Mouse (Mus musculus) right cerebral cortex, postnatal 14 days (tissue): ENCODE results near the gene Als2cr12.
"Not testable (repeated sequence)": the region's sequence is repeated elsewhere in the genome, so short reads cannot be mapped to it uniquely, and the experiment has no call there.

Experiments
- DNase-seq: peaks from one replicate; pipeline ENCODE4 v3.0.0; 2022

Gene Als2cr12

GRCm38 (mm10) chr1:58695810-58696209 lies at the start of gene Als2cr12:
Als2cr12 (minus strand) TSS chr1:58695989.
- DNase-seq: not testable (repeated sequence)

- no peak for DNase-seq
These were observed 48.9 kb upstream of the Als2cr12 start for GRCm38 (mm10) chr1:58744645-58745044.

- no peak for DNase-seq
These were observed 47.5 kb upstream of the Als2cr12 start for GRCm38 (mm10) chr1:58743252-58743651.

- DNase-seq: no peak
These were observed 46.8 kb upstream of the Als2cr12 start for GRCm38 (mm10) chr1:58742571-58743021.

GRCm38 (mm10) chr1:58739529-58739928 lies 43.7 kb upstream of the Als2cr12 start:
- peak; percentile 35 for DNase-seq

- peak; percentile 54 for DNase-seq
These were observed 41.2 kb upstream of the Als2cr12 start for GRCm38 (mm10) chr1:58736968-58737367.

GRCm38 (mm10) chr1:58735962-58736361 lies 40.2 kb upstream of the Als2cr12 start:
- DNase-seq: no peak

GRCm38 (mm10) chr1:58734043-58734920 lies 38.5 kb upstream of the Als2cr12 start:
- DNase-seq: no peak

- no peak for DNase-seq
These were observed 37.8 kb upstream of the Als2cr12 start for GRCm38 (mm10) chr1:58733636-58734035.

GRCm38 (mm10) chr1:58728590-58728868 lies 32.7 kb upstream of the Als2cr12 start:
- DNase-seq: no peak

GRCm38 (mm10) chr1:58727747-58728589 lies 32.2 kb upstream of the Als2cr12 start:
- no peak for DNase-seq

- DNase-seq: no peak
These were observed 31.4 kb upstream of the Als2cr12 start for GRCm38 (mm10) chr1:58727019-58727746.

- no peak for DNase-seq
These were observed 30.0 kb upstream of the Als2cr12 start for GRCm38 (mm10) chr1:58725767-58726166.

GRCm38 (mm10) chr1:58725095-58725494 lies 29.3 kb upstream of the Als2cr12 start:
- no peak for DNase-seq

GRCm38 (mm10) chr1:58724533-58724932 lies 28.7 kb upstream of the Als2cr12 start:
- no peak for DNase-seq

- DNase-seq: no peak
These were observed 28.1 kb upstream of the Als2cr12 start for GRCm38 (mm10) chr1:58723809-58724405.

- DNase-seq: no peak
These were observed 27.4 kb upstream of the Als2cr12 start for GRCm38 (mm10) chr1:58723062-58723808.

- DNase-seq: no peak
These were observed 26.5 kb upstream of the Als2cr12 start for GRCm38 (mm10) chr1:58722115-58722938.

GRCm38 (mm10) chr1:58720988-58721387 lies 25.2 kb upstream of the Als2cr12 start:
- DNase-seq: no peak

- DNase-seq: no peak
These were observed 24.3 kb upstream of the Als2cr12 start for GRCm38 (mm10) chr1:58720090-58720489.

- DNase-seq: no peak
These were observed 23.7 kb upstream of the Als2cr12 start for GRCm38 (mm10) chr1:58719356-58719945.
